Mouse (Mus musculus) lung, postnatal 10 days (tissue): ENCODE data around the gene Hmgn2.
A peak's percentile ranks its signal among the peaks of the same experiment; 100 is the strongest.

Experiments
- DNase-seq: peaks from one replicate; pipeline ENCODE4 v3.0.0; 2021

Hmgn2 gene

DNA sequence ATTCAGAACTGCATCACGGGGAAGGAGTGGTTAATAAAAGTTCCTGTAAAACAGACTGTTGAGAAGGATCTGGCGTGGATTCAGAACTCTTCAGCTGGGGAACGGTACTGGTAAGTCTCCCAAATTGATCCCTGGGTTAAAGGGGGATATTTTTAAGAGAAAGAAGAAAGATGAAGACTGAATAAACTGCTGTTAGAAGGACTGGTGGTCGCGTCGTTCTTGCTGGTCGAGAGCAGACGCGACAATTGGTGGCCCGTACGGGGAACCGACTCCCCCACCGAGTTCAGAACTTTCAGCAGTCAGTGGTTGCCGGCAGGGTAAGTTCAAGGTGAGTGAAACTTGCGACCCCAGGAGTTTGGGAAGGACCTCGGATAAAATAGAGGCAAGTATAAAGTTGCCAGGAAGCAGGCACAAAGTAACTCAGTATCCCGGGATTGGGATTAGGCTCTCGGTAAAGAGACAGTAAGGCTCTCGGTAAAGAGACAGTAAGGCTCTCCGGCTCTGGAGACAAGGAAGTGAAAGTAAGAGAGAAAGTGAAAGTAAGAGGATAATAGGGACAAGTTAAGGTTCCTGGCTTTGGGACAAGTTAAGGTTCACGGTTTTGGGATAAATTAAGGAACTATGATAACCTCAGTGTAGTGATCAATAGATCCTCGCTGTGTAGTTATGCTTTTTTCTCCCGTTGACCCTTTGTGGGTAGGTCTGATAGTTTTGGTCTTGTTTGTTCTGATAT, 50.2 kb downstream of the Hmgn2 start:
- peak; percentile 39 for DNase-seq
